Mouse (Mus musculus) brown adipose tissue, adult 24 weeks (tissue): ENCODE measurements around the gene Atrn. TPM values are rescaled to one million over a fixed set of nuclear protein-coding genes. Genes with fewer than 3 reads are reported as not detected.
A peak's percentile ranks its signal among the peaks of the same experiment; 100 is the strongest.

Source experiments
- H3K27ac ChIP-seq: fragments of 200-500 bp; replicated peaks from 2 replicates; pipeline ENCODE4 v1.5.1; 2012; ENCODE audit warnings: low read depth, mild to moderate bottlenecking, low read length
- H3K4me1 ChIP-seq: fragments of 200-500 bp; 2 replicates; pipeline ENCODE4 v1.6.1; 2012; ENCODE audit warnings: low read length, mixed read lengths; ENCODE audit not compliant: control insufficient read depth, insufficient read depth, insufficient read length
- H3K4me3 ChIP-seq: fragments of 200-500 bp; 2 replicates; pipeline ENCODE4 v1.5.1; 2012; ENCODE audit warnings: low read depth, mild to moderate bottlenecking, low read length, moderate library complexity; ENCODE audit not compliant: insufficient read depth
- polyA plus RNA-seq: library from polyadenylated mRNA; stranded (reverse); fragments of >200 nt; gene quantifications from 2 replicates; pipeline ENCODE4 v1.2.4, GENCODE M21; 2012; ENCODE audit not compliant: missing spikeins, insufficient read depth, insufficient read length

The Atrn gene
- polyA plus RNA-seq, 1 experiment, result 9.0 TPM

DNA sequence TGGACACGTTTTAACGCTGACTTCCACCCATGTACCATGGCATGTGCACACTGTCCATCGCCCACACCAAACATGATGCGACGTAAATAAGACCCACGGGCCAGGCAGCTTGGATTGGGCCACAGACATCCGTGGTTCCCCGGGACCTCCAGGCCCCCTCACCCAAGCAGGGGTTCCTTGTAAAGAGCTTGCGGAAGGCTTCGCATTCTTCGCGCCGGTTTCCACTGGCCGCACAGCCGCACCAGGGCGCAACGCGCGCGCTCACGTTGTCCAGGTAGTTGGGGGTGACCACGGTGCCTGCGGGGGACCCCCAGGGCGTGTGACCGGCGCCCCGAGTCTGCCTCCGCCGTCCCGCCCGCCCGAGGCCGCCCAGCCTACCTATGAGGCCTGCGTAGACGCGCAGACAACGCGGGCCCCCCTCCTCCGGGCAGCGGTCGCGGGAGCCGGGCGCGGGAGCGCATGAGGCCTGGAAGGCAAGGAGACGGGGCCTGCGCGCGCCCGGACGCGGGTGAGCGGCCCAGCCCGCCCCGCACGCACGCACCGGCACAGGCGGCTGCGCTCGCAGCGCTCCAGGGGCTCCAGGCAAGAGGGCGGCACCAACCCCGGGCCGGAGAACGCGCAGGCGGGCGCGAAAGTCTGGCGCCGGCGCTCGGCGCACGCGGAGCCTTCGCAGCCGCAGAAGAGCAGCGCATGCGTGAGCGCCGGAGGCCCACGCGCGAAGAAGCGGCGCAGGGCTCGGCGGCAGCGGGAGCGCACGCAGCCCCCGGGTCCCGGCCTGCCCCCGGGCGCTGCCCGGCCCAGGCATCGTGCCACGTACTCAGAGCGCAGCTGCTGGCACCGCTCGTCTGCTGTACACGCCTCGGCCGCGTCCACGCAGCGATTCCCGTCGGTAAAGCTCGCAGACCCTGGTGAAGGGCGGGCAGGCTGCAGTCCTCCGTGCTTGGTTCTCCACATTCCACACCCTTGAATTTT is 134.8 kb downstream of the Atrn start:
- Histone ChIP-seq H3K27ac (no peak overlapping the region), H3K4me1 (peaks cover 4% of the 10 kb centered on the region; the same call in 1 of the 2 replicates), H3K4me3 (peak overlapping the region; percentile 49)

DNA sequence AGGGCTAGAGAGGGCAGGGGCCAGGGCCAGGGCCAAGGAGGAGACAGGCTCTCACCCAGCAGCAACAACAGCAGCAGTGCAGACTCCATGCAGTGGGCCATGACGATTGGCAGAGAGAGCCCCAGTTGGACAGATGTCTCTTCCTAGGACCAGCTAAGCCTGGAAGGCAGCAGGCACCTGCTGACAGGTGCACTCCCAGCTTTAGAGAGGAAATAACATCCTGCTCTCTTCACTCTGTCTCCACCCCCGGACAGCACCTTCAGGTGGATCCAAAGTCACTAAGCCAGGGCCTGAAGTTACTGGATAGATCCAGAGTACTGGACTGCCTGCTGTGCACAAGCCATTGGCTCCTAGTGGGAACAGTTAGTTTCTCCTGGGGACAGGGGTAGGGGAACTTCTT is 136.7 kb downstream of the Atrn start, which contains the start of gene Gfra4:
Gene Gfra4, minus strand, starts transcription at position 101 of the 400 bp plus-strand sequence.
- no peak within 1 kb of the TSS for H3K4me3 ChIP-seq
- H3K4me1 ChIP-seq, result peaks cover 2% of the 10 kb centered on the region; the same call in 1 of the 2 replicates
- no peak within 1 kb of the TSS for H3K27ac ChIP-seq

DNA sequence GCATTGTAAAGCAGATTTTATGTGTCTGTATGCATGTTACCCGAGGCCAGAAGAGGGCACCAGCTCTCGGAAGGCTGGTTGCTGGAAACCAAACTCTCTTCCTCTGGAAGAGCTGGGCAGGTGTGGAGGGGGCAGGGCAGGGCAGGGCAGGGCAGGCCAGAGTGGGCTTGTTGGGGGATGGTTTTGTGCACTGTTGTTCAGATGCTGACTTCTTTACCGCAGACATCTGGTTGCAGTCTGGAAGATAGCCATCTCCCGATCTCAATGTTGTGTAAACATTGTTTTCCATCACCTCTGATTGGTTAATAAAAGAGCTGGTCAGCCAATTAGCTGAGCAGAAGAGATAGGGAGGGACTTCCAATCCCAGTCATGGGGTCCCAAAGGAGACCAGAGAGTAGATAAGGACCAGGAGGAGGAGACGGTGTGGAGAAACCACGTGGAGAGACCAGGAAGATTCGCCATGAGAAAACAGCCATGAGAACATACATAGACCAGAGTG is 138.1 kb downstream of the Atrn start:
- H3K4me3 ChIP-seq, result no peak overlapping the region
- H3K27ac ChIP-seq, result no peak overlapping the region
- H3K4me1 ChIP-seq, result peaks cover 2% of the 10 kb centered on the region; the same call in 1 of the 2 replicates

DNA sequence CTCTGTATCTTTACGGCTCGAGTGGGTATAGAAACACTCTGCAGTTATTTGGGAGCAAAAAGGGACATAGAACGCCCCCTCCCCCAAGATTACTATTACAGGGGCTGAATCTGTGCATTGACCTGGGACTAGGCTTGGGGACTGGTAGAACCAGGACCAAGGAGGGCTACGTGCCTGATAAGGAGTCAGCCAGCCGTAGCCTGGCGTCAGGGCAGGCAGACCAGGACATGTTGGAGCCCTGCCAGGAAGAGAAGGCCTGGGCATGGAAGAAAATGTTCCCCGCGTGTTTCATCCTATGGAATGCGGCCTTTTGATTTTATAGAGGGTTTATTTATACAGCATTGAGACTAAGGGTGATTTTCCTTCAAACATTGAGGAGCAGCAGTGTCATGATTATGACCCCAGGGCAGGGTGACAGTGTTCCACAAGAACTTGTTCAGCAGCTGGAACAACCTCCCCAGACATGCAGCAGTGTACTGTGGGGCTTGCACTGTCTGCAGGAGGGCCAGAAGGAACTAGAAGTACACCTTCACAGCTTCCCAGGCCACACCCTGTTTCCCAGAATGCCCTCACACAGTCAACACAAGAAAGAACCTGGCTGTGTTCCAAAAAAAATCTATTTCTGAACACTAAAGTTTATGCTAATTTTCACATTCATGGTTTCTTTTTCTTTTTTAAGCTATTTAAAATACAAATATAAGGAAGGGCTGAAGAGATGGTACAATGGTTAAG is 138.9 kb downstream of the Atrn start:
- Histone ChIP-seq H3K4me3 (no peak overlapping the region), H3K27ac (no peak overlapping the region), H3K4me1 (peaks cover 2% of the 10 kb centered on the region; the same call in 1 of the 2 replicates)

DNA sequence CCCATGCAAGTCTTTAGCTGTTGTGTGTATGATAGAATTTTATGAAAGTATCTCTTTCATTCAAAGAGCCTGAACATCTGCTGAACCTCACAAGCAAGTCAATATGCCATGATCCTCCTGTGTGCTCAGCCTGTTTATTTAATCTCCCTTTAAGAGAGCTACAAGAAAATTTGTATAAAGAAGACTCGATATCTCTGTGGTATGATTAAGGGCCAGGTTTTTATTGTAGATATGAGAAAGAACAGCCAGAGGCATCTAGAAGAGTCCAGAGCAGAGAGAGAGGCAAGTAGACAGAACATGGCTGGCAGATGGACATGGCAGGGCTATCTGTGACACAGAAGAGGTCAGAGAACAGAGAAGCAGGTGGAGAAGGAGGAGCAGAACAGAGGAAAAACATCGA is 139.7 kb downstream of the Atrn start:
- Histone ChIP-seq H3K4me1 (no peaks in the 10 kb centered on the region), H3K4me3 (no peak overlapping the region), H3K27ac (no peak overlapping the region)

DNA sequence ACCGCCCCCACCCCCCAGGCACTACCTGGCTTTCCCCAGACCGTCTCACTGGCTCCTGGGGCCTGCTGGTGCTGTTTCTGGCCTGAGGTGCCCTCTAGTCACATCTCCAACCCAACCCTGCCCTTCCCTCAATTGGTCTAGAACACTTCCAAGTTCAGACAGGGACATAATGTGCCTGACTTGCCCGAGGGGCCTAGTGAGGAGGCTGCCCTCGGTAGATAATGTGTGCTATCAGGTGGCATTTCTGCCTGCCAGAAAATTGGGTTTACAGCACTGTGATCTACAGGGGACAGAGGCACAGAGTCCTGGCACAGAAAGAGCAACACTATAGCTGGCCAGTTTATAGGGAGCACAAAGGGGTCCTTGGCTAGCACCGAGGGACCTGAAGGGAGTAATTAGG is 145.7 kb downstream of the Atrn start:
- Histone ChIP-seq H3K4me3 (no peak overlapping the region), H3K4me1 (no peaks in the 10 kb centered on the region; the same call in 1 of the 2 replicates), H3K27ac (no peak overlapping the region)

DNA sequence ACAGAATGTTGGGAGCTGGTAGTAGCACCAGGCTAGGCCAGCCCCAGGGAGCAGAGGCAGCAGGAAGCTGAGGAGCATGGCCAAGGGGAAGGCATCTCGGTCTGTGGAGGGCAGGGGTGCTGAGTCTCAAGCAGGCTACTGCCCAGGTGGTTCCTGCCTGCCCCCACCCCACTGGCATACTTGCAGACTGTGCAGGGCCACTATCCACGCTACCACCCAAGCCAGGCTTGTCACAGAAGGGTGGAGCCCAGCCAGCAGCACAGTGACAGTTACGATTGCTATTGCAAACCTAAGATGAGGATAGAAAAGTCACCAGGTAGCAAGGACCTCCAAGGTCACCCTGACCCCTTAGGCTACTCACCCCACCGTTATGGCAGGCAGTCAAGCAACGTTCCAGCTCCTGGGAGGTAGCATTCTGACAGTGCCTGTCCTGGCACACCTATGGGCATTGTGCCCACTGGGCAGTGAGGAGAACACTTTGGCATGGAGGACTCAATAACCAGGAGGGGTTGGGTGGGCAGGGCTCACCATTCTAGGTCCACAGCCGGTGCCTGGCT is 146.6 kb downstream of the Atrn start:
- Histone ChIP-seq H3K4me3 (no peak overlapping the region), H3K4me1 (no peaks in the 10 kb centered on the region; the same call in 1 of the 2 replicates), H3K27ac (no peak overlapping the region)

DNA sequence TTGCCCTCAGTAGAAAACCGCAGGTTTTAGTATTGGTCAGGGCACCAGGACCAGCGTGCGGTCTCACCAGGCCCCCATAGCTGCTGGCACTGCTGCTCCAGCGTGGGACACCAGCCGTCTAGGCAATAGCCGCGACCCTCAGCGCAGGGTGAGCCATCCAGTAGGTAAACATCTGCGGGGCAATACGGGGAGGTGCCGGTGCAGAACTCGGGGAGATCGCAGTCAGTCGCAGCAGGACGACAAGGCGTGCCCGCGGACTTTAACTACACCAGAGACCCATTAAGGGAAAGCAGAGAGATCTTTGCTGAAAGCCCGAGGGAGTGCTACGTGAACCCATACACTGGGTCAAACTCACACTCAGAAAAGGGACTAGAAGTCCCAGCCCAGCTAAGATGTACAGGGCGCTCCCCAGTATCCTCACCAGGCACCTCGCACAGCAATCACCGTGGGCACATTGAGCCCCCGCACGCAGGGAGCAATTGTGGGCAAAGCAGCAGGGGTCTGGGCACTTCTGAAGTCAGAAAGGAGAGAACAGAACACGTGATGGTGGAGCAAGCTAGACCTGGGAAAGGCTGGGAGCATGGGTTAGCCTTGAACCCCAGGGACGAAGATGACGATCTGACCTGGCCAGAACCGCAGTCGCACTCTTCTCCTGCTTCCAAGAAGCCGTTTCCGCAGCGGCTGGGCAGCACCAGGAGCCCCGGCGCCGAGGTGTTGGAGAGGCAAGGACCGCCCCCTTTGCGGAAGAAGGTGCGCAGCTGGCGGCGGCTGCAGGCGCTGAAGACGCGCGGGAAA is 147.8 kb downstream of the Atrn start:
- no peak overlapping the region for H3K27ac ChIP-seq
- H3K4me1 ChIP-seq, result peaks cover 3% of the 10 kb centered on the region
- H3K4me3 ChIP-seq, result peak overlapping the region; percentile 10

DNA sequence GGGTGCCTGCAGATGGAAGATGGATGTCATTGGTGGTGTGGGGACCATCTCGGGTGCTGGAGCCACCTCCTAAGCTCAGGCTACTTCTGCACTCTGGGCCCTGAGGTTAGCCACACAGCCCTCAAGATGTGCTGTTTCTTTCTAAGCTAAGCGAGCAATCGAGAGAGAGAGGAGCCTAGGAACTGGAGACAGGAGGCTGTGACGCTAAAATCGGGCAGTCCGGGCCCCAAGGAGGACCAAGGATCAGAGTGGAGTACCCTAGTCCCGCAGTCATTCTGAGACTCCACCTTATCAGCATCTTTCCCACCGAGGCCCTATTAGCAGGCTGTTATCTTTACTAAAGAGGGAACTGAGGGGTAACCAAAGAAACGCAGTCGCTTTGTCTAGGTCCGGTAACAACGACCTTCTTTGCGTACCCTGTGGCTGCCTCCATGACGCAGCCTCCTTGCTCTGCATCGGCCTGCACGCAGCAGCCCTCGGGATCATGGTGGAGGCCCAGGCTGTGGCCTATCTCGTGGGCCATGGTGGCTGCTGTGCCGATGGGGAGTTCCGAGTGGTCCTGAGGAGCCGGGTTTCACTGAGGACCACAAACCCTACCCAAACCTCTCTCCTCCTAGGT is 148.5 kb downstream of the Atrn start:
- Histone ChIP-seq H3K4me1 (peaks cover 5% of the 10 kb centered on the region), H3K4me3 (0 out of 2 replicates have a peak overlapping the region, but pooled peaks have one; percentile 10), H3K27ac (no peak overlapping the region)

DNA sequence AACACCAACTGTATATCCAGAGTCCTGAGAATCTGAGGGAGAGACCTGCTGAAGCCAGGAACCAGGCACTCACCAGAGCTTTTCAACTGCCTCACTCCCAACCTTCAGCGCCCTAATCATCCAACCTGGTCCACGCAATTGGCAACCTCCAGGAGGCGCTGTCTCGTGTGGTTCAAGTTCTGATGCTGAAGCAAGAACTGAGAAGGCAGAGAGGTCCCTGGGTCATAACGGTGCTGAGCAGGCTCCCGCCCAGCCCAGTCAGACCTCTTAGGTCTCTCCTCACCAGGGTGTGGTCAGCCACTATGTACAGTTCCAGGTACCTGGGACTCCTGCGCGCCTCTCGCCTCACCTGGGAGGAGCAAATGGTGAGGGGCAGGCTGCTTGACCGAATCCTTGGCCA is 149.3 kb downstream of the Atrn start:
- Histone ChIP-seq H3K27ac (no peak overlapping the region), H3K4me1 (peaks cover 9% of the 10 kb centered on the region), H3K4me3 (no peak overlapping the region)

DNA sequence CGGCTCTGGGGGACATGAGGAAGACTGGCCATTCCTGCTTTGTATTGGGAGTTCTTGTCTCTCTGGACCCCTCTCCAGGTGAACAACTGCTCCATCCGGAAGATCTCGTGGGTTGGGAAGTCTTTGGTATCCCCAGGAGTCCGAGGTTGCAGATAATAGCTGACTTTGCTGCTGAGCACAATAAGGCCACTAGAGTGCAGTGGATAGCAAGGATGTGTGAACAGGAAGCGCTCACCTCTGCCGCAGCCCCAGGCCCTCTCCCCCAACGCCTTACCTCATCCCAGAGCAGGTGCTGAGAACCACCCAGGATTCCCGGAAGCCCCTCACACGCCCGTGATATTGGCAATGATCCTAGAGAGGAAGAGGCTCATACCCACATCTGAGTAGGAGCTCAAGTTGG is 149.9 kb downstream of the Atrn start:
- Histone ChIP-seq H3K27ac (no peak overlapping the region), H3K4me1 (peaks cover 9% of the 10 kb centered on the region), H3K4me3 (no peak overlapping the region)

DNA sequence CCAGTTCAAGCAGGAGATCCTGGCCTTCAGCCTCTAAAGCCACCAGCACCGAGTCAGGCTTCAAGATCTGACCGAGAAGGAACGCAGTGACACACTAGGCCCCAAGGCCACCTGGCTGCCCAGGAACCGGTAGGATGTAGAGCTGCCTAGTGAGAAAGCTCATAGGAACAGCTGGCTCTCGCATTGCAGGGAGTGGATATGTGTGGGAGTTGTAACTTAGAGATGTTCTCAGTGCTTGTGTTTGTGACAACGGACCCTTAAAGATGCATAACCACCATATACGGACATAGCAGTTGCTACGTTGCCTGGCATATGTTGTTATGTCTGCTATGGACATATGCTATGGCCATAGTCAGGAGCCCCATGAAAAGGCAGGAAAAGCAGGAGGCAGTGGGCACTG is 152.4 kb downstream of the Atrn start:
- Histone ChIP-seq H3K4me3 (no peak overlapping the region), H3K4me1 (peaks cover 9% of the 10 kb centered on the region), H3K27ac (no peak overlapping the region)

DNA sequence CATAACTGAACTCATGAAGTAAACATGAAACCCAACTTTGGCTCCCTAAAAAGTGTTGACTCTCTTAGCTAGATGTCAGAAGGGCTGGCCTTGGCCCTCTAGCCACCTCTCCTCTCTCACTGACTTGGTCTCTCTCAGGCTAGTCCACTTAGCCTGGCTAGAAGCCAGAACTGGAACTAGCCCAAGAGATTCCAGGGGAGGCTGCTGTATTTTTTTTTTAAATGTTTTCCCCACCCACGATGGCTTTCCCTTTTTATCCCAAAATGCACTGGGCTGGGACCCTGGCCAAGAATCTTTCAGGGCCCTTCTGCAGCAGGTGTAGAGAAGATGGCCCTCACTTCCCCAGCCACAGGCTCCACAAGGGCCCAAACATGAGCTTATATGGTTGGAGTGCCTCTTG is 153.1 kb downstream of the Atrn start:
- Histone ChIP-seq H3K4me1 (peaks cover 9% of the 10 kb centered on the region; the same call in 1 of the 2 replicates), H3K4me3 (no peak overlapping the region), H3K27ac (no peak overlapping the region; the same call in 1 of the 2 replicates)
